Mouse (Mus musculus) kidney, adult 18-20 months (tissue): Measurements from ENCODE around the gene Cdh5.
A peak's percentile ranks its signal among the peaks of the same experiment; 100 is the strongest.
"Not testable (repeated sequence)": the region's sequence is repeated elsewhere in the genome, so short reads cannot be mapped to it uniquely, and the experiment has no call there.

Experiments
- DNase-seq: peaks from one replicate; pipeline ENCODE4 v3.0.0; 2021

Cdh5 gene

GRCm38 (mm10) chr8:104093336-104093735 is 8.1 kb upstream of the Cdh5 start:
- no peak for DNase-seq

GRCm38 (mm10) chr8:104095595-104095994 is 5.8 kb upstream of the Cdh5 start:
- peak; percentile 41 for DNase-seq

GRCm38 (mm10) chr8:104096644-104097043 is 4.8 kb upstream of the Cdh5 start:
- no peak for DNase-seq

GRCm38 (mm10) chr8:104098671-104099346 is 2.6 kb upstream of the Cdh5 start:
- no peak for DNase-seq

- DNase-seq: peak; percentile 45
Observed at GRCm38 (mm10) chr8:104099347-104100099, 1.9 kb upstream of the Cdh5 start.

GRCm38 (mm10) chr8:104100724-104101123 is 701 bp upstream of the Cdh5 start:
- DNase-seq: not testable (repeated sequence)

GRCm38 (mm10) chr8:104103462-104103861 is 2.0 kb downstream of the Cdh5 start:
- DNase-seq: no peak

GRCm38 (mm10) chr8:104105768-104106167 is 4.3 kb downstream of the Cdh5 start:
- no peak for DNase-seq

GRCm38 (mm10) chr8:104106276-104106946 is 5.0 kb downstream of the Cdh5 start:
- DNase-seq: no peak

- DNase-seq: no peak
Observed at GRCm38 (mm10) chr8:104107111-104107510, 5.7 kb downstream of the Cdh5 start.

GRCm38 (mm10) chr8:104108048-104108447 is 6.6 kb downstream of the Cdh5 start:
- DNase-seq: no peak

GRCm38 (mm10) chr8:104110498-104111134 is 9.2 kb downstream of the Cdh5 start:
- DNase-seq: no peak

GRCm38 (mm10) chr8:104121640-104122416 is 20.4 kb downstream of the Cdh5 start:
- no peak for DNase-seq

- DNase-seq: no peak
Observed at GRCm38 (mm10) chr8:104123080-104123657, 21.7 kb downstream of the Cdh5 start.

- no peak for DNase-seq
Observed at GRCm38 (mm10) chr8:104124534-104124933, 23.1 kb downstream of the Cdh5 start.

GRCm38 (mm10) chr8:104127160-104127883 is 25.9 kb downstream of the Cdh5 start:
- no peak for DNase-seq

- DNase-seq: no peak
Observed at GRCm38 (mm10) chr8:104130916-104131315, 29.5 kb downstream of the Cdh5 start.

GRCm38 (mm10) chr8:104131414-104131975 is 30.1 kb downstream of the Cdh5 start:
- no peak for DNase-seq

GRCm38 (mm10) chr8:104134521-104134920 is 33.1 kb downstream of the Cdh5 start:
- no peak for DNase-seq

GRCm38 (mm10) chr8:104136277-104136676 is 34.9 kb downstream of the Cdh5 start:
- no peak for DNase-seq

- DNase-seq: no peak
Observed at GRCm38 (mm10) chr8:104137636-104138035, 36.2 kb downstream of the Cdh5 start.
